Mouse (Mus musculus) lung, postnatal 10 days (tissue): ENCODE results near the gene Gng3.
"Not testable (repeated sequence)": the region's sequence is repeated elsewhere in the genome, so short reads cannot be mapped to it uniquely, and the experiment has no call there.

Experiments
- DNase-seq: peaks from one replicate; pipeline ENCODE4 v3.0.0; 2021

The Gng3 gene

DNA sequence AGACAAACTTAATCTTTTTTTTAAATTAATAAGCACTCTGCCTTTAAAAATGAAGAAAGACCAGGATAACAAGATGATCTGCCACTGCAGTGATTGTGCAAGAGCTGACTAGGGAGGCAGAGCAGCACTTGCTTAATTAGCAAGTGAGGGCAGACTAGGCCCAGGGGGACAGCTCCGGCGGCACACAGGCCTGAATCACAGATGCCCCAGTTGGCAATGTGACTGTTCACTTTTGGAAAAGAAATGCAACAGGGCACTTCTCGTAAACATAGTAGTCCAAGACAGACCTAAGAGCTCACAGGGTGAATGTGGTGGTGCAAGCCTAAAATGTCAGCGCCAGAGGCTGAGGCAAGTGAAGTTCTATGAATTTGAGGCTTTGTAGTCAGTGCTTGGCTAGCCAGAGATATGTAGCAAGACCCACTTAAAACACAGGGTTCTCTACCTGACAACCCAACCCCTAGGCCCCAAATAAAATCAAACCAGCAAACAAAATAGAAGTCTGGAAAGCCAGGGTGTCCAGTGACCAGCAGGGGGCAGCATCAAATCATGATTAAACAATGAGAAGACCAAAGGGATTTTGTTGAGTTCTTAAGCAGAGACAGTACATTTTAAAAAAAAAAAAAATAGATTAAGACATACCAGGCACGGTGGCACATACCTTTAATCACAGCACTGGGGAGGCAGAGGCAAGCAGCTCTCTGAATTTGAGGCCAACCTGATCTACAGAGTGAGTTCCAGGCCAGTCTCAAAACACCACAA, 5.6 kb upstream of the Gng3 start:
- DNase-seq = peak; percentile 90

DNA sequence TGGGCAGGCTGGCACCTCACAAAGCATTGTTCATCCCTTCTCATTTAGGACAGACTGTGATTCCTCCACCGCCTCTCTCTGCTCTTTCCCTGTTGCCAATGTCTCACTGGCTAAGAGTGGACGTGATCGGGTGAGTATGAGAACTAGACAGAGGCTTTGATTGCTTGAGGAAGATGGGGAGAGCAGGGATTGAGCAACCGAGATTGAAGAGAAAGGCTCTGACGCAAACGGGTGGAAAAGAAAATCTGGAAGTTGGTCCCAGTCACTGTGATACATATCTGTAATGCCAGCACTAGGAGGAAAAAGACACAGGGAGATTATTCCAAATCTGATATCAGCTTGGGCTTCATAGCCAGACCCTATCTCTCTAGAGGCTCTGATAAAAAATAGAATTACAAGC, 4.0 kb upstream of the Gng3 start:
- peak; percentile 19 for DNase-seq

DNA sequence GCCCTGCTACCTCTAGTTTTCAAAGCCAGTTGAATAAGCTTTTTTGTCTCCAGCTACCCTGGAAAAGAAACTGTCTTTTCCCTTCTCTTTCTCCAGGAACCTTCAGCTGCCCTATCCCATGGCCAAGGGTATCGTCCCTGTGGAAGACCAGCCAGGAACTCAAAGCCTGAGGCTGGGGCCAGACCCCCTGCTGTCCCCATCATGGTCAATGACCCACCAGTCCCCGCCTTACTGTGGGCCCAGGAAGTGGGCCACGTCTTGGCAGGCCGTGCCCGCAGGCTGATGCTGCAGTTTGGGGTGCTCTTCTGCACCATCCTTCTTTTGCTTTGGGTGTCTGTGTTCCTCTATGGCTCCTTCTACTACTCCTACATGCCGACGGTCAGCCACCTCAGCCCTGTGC, 2.0 kb upstream of the Gng3 start:
- no peak for DNase-seq

DNA sequence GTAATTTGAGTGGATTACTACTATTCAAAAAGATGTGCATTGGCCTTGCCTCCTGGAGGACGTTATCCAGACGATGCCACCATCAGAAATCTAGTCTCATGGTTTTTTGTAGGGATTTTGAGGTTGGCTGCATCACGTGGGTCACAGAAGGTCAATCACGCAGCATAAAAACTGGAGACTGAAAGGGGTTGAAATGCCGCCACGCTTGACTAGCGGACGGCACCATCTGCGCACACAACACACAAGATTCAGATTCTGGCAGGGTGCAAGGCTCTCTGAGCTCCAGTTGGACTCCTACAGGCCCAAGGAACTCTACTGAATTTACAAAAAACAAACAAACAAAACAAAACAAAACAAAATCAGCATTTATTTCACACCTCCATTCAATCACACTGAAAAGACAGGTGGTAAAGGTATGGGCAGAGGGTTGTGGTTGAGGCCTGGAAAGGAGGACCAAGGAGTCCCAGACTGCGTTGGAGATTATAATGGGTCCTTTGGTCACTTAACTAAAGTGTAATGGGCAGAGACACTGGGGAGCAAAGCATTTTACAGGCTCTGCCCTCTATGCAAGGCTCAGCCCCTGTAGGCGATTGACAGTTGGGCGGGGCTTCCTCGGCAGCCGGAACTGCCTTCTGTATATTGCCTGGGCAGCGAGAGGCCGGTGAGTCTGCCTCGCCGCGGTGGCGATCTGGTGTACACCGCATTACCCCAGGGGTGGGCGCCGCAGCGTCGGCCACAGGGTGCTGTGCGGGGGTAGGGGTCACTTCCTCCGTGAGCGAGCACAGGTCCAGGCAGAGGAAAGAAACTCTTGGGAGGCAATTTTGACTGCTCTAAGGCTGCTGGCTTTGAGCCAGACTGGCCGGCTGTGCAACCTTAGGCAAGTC, 1.2 kb upstream of the Gng3 start:
- DNase-seq = peak; percentile 89

DNA sequence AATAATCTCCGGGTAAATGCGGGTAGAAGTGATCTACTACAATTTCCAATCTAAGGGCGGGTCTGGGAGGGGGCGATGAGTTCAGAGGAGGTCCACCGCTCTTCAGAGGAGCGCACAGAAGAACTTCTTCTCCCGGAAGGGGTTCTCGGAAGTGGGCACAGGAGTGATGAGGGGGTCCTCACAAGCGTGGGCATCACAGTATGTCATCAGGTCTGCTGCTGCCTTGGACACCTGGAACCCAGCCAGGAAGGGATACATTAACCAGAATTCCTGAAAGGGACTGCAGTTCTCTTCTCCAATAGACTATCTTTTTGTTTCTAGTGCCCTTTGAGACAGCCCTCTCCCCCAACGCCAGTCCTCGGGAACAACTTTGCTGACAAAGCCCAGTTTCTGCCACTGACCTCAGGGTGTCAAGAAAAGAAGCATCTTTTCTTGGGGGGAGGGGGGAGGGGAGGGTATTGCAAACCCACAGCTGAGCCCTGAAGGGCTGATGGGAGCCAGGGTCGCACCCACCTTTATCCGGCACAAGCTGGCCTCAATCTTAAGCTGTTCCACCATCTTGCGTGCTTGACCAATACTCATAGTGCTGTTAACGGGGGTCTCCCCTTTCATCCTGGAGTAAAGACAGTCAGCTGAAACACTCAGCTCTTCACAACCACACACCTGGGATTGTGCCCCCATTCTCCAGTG, 808 bp downstream of the Gng3 start:
- peak; percentile 56 for DNase-seq

DNA sequence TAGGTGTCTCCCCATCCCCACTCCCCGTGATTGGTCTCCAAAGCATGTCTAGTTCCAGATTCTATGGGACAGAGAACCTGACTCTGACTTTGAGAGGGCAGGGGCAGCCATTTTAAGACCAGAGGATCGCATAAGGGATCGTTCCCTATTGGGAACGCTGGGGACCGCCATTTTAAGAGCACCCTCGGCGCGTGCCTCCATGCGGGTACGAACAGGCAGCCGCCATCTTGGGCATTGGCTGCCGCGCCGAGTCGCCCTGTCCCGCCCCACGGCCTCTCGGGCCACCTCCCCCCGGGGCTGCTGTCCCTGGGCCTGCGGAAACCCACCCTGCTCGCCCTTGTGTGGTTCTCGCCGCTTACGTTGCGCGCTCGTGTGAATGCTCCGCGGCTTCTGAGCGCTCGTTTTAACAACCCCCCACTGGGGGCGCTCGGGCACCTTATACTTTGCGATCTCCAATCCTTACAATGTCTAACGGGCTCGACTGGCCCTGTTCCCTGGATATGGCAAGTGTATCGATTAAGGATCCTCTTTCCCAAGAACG, 1.7 kb downstream of the Gng3 start, which contains the start of gene Bscl2:
Bscl2 (plus strand) TSS at position 217 of the 541 bp plus-strand sequence.
- peak; percentile 88 for DNase-seq

DNA sequence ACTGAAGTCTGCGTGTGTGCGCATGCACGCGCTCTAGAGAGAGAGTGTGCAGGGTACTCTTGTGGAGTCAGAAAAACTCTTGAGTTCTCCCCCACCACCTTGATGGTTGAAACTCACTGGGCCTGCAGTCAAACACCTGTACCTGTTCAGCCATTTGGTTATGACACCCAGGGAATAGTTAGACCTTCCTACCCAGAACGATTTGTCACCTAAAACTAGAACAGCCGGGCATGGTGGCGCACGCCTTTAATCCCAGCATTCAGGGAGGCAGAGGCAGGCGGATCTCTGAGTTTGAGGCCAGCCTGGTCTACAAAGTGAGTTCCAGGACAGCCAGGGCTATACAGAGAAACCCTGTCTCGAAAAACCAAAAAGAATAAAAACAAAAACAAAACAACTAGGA, 2.7 kb downstream of the Gng3 start:
- not testable (repeated sequence) for DNase-seq

DNA sequence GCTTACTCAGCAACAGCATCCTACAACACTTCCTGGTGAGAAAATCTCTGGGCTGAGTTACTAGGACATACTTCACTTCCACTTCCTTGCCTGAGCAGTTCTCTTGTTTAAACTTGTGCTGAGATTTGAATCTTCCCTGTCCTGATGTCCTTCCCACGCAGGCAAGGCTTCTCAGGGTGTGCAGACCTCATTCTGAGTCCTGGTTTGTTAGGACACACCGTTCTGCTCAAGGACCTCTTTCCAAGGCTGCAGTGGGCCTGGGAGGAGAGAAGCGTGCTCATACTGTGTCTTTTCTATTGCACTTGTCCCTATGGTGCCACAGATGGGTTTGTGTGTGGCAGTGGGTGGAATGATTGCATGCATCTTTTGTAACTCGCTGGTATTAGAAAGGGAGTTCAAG, 6.0 kb downstream of the Gng3 start:
- DNase-seq = no peak

DNA sequence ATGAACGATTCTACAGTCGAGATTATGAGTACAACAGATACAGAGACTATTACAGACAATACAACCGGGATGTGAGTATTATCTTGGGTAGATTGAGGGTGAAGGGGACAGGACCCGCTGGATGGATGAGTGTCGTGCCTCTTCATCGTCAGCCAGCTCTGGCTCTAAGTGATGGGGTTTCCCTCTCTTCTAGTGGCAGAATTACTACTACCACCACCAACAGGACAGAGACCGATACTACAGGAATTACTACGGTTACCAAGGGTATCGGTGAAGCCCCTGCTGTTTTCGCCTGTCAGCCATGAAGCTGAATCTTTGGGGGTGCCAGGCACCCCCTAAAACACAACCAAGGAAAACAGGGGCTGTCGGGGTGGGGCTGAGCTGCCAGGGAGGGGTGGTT, 7.7 kb downstream of the Gng3 start:
- DNase-seq = no peak

DNA sequence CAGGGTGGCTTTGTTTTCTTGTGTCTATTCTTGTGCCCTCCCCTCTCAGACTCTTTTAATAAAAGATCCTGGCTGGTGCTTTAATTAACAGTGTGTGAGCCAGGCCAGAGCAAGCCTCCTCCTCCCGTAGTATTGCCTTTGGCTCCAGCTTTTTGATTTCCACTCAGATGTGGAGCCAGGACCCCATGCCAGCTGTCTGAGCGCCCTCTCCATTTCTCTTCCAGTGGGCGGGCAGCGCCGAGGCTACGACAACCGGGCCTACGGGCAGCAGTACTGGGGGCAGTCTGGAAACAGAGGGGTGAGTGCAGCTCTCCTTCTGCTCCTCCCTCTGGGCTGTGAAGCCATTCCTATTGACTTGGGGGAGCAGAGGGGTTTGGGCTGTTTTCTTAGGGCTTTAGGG, 8.3 kb downstream of the Gng3 start:
- no peak for DNase-seq

DNA sequence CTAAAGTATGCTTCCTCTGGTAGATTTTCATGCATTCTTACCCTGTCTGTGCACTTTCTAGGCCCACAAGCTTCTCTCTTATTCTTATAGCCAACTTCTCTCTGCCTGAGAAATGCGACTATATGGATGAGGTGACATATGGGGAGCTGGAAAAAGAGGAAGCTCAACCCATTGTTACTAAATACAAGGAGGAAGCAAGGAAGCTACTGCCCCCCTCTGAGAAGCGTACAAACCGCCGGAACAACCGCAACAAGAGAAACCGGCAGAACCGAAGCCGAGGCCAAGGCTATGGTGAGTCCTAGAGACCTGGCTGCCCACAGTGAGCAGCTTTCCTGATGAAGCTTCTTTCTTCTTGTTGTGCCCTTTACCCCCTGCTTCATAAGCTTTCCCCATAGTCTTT, 9.3 kb downstream of the Gng3 start, which contains the start of gene AC129217.1:
AC129217.1 (plus strand) TSS at position 114 of the 400 bp plus-strand sequence.
- no peak for DNase-seq

DNA sequence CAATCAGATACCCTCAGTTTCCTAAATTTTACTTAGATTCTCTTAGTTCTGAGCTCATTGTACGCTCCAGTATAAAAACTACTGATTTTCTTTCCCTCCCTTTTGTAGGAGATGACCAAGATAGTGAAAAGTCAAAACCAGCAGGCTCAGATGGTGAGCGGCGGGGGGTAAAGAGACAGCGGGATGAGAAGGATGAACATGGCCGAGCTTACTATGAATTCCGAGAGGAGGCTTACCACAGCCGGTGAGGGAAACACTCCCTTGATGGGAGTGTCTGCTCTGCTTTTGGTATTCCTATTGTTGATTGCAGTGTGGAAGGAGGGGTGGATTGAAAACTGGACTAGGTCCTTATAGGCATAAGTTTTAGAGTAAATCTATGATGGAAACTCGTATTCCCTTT, 16.3 kb downstream of the Gng3 start:
- DNase-seq = no peak

DNA sequence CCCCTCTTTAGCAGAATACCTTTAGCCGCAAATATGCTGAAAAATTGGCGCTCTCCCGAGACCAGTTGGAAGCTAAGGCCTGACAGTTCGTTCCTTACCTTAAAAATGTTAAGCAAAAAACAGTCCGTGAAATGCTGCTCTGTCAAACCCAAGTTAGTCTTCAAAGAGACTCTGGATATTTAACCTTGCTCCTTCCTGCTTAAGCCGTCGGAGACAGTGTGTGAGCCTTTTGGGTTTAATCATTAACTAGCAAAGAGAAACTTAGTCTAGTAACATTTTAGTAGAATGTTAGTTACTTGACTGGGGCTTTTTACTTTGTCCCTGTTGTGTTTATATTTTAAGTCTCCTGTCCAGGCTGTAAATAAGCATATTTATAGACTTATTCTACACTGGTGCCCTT, 17.8 kb downstream of the Gng3 start:
- no peak for DNase-seq

DNA sequence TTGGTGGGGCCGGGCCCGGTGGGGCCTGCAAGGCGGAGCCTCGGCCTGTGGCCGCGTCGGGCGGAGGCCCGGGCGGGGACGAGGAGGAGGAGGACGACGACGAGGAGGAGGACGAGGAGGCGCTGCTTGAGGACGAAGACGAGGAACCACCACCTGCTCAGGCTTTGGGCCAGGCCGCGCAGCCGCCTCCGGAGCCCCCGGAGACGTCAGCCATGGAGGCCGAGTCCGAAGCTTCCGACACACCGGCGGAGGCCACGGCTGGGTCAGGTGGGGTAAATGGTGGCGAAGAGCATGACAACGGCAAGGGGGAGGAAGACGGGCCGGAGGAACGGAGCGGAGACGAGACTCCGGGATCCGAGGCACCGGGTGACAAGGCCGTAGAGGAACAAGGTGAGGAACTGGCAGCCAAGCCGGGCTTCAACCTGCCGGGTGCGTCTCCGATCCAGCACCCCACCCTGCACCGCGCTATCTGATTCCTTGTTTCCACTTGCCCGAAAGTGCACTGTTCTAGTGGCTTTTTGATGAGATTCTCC, 18.5 kb downstream of the Gng3 start:
- DNase-seq = no peak

DNA sequence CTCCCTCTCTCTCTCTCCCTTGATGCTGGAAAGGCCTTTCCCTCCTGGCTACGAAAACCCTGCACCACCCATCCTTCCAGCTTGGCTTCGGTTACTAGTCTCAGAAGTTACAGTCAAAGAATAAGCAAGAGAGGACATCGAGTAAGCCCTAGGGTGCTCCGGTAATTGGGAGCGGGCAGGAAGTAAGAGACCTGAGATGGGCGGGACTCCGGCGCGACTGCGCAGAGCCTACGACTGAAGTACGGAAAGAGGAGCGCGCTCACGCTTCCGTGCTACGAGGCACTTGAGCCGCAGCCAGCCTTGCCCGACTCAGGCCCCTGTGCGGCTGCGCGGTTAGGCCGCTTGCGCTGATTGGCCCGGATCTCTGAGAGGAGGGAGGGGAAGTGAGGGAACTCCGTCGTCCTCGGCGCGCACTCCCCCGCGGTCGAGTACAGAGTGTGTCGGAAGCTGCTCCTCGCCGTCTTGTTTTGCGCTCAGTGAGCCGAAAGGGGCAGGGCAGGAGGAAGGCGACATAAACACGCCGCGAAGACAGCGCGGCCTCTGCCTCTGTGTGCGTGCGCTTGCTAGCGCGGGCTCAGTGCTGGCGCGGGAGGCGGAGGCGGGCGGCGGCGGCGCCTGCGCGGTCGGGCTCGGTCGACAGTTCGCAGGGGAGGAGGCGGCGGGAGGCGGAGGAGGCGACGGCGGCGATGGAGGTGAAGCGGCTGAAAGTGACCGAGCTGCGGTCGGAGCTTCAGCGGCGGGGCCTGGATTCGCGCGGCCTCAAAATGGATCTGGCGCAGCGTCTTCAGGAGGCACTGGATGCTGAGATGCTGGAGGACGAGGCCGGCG, 19.2 kb downstream of the Gng3 start, which contains the start of gene Hnrnpul2:
Hnrnpul2 (plus strand) TSS at position 415 of the 828 bp plus-strand sequence.
- DNase-seq = peak; percentile 99

DNA sequence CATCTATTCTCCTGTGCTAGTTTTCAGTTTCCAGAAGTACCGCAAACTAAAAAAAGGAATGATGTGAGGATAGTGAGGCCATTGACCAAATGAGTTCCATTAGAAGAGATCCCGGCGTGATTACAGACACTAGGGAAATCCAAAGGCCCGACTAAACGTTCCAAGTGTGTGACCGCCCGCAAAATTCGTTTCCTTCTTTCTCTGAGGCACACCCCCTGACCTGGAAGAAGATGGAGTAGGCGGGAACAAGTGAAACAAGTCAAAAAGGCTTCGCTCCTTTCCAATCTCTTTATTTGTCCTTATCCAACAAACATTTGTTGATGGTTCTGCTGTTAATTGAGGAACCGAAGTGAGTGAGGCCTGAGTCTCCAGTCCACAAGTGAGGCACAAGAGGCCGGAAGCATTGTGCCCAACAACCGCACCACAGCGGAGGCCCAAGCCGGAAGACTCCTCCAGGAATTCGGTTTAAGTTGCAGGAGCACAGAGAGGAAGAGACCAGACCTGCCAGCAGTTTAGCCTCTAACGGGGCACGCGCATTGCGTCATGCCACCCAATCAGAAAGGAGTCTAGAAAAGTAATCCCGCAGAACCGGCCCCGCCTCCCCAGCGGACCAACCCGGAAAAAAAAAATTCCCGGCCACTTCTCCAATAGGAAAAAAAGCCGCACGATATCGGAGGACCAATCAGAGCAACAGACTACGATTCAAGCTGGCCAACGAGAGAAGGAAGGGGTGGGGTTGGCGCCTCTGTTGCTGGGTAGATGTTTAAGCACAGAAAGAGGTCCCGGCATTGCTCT, 20.0 kb downstream of the Gng3 start, which contains the start of gene Ttc9c:
Ttc9c (minus strand) TSS at position 533 of the 795 bp plus-strand sequence.
- peak; percentile 99 for DNase-seq

DNA sequence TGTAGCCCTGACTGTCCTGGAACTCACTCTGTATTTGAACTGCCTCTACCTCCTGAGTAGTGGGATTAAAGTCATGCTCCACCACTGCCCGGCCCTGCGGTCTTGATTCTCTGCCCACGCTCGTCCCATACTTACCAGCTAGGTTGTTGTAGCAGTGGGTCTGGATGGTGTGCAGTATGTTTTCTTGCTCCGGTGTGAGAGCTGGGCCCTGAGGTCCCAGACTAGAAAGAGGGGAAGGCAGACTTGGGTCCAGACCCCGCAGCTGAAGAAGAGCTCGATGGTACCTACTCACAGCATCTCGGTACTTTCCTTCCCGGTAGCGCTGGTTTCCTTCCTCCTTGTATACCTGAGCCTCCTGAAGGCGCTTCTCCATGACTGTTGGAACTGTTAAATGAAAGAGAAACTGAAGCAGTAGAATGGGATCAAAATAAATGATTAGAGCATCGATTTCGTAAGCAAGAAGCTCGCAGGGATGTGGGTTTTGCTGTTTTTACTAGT, 20.6 kb downstream of the Gng3 start:
- no peak for DNase-seq

DNA sequence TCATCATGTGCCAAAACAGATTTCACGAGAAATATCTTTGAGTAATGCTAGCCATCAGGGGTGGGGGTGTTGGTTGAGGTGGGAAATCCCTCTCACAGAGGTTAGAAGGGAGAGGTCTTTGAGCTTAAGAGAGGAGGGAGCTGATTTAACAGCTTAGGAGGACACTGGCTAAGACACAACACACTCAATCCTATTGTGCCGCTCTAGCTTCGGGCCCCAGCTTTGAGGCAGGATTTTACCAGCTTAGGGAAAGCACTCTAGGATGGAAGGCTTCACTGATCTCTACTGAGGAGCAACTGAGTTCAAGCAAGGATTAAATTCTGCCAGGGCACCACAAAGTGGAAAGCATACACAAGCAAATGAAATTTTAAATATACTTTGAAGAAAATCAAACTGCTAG, 22.0 kb downstream of the Gng3 start:
- DNase-seq = no peak

DNA sequence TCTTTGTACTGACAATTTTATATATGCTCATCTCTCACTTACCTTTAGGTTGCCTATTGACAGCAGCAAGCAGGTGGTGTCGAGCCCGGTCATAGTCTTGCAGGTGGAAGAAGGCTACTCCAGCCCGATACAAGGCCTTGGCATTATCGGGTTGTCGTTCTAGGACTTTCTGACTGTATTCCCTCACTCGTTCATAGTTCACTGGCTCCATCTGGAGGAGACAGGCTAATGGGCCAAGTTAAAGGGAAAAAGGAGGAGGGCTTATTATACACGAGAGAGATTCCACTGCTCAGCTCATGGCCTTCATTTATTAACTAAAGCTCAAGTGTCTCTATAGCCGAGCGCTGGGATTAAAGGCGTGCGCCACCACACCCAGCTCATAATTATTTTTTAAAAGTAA, 23.2 kb downstream of the Gng3 start:
- DNase-seq = no peak

DNA sequence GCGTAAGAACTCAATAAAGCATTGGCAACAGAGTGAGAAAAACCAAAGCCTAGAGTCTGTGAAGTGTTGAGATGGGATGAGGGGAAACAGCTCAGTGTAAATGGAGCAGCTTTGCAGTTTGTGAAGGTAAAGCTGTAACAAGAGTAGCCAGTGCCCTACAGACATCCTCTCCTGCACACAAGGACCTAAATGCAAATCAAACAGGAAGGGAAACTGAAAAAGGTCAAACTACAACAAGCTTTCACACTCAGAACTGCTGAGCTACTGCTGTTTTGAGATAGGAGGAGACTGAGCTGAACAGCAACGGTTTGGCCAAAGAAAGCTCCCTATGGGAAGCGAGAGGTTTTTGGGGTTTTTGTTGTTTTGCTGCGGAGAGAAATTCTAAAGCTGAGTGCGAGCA, 32.2 kb downstream of the Gng3 start:
- no peak for DNase-seq
